Mouse (Mus musculus) embryonic fibroblast, embryonic 13.5 days (primary cell): ENCODE data around the gene Specc1. TPM values are rescaled to one million over a fixed set of nuclear protein-coding genes. Genes with fewer than 3 reads are reported as not detected.

Experiments used
- H3K27ac ChIP-seq: 2 replicates; pipeline ENCODE4 v1.5.1; 2012; ENCODE audit warnings: low read length, control low read depth, inconsistent platforms; ENCODE audit not compliant: insufficient read depth
- H3K4me1 ChIP-seq: 2 replicates; pipeline ENCODE4 v1.6.1; 2011; ENCODE audit warnings: low read length; ENCODE audit not compliant: control insufficient read depth, insufficient read depth
- H3K4me3 ChIP-seq: 2 replicates; pipeline ENCODE4 v1.5.1; 2011; ENCODE audit warnings: mild to moderate bottlenecking, control low read depth, low read length; ENCODE audit not compliant: insufficient read depth
- CTCF ChIP-seq: IDR thresholded peaks from 2 replicates; pipeline ENCODE4 v1.5.1; 2011; ENCODE audit warnings: mild to moderate bottlenecking, control low read depth, low read length, moderate library complexity, borderline replicate concordance; ENCODE audit not compliant: insufficient read depth
- POLR2A ChIP-seq: IDR thresholded peaks from 2 replicates; pipeline ENCODE4 v1.6.1; 2011; ENCODE audit warnings: low read depth, mild to moderate bottlenecking, control low read depth, low read length, moderate library complexity
- polyA plus RNA-seq: library from polyadenylated mRNA; stranded (reverse); fragments of >200 nt; gene quantifications from 2 replicates; pipeline ENCODE4 v1.2.4, GENCODE M21; 2011; ENCODE audit warnings: low read depth; ENCODE audit not compliant: missing spikeins, insufficient read length

Gene Specc1
- polyA plus RNA-seq, 1 experiment, result 47.3 TPM

- no peak overlapping the region for H3K27ac ChIP-seq
- H3K4me3 ChIP-seq, result no peak overlapping the region
- no peak for TF ChIP-seq CTCF
- TF ChIP-seq POLR2A, result no peak
- H3K4me1 ChIP-seq, result peaks cover 14% of the 10 kb centered on the region
These were observed 54.2 kb downstream of the Specc1 start for GRCm38 (mm10) chr11:62010625-62011231.

- TF ChIP-seq CTCF, result no peak
- no peak for TF ChIP-seq POLR2A
These were observed 55.5 kb downstream of the Specc1 start for GRCm38 (mm10) chr11:62012039-62012438.

GRCm38 (mm10) chr11:62013449-62013848 is 56.9 kb downstream of the Specc1 start:
- Histone ChIP-seq H3K4me1 (no peaks in the 10 kb centered on the region), H3K27ac (no peak overlapping the region), H3K4me3 (no peak overlapping the region)
- TF ChIP-seq POLR2A, result no peak

More at GRCm38 (mm10) chr11:62012039-62012438, 55.5 kb downstream of the Specc1 start:
- no peak overlapping the region for H3K4me3 ChIP-seq
- no peak overlapping the region for H3K27ac ChIP-seq
- H3K4me1 ChIP-seq, result peaks cover 5% of the 10 kb centered on the region; the same call in 1 of the 2 replicates

GRCm38 (mm10) chr11:62015071-62015654 is 58.6 kb downstream of the Specc1 start:
- Histone ChIP-seq H3K4me3 (no peak overlapping the region), H3K27ac (no peak overlapping the region), H3K4me1 (no peaks in the 10 kb centered on the region)
- no peak for TF ChIP-seq POLR2A

- Histone ChIP-seq H3K27ac (no peak overlapping the region), H3K4me3 (no peak overlapping the region), H3K4me1 (no peaks in the 10 kb centered on the region)
- TF ChIP-seq CTCF, result no peak
- TF ChIP-seq POLR2A, result no peak
These were observed 60.4 kb downstream of the Specc1 start for GRCm38 (mm10) chr11:62016985-62017384.

GRCm38 (mm10) chr11:62018315-62019205 is 62.0 kb downstream of the Specc1 start:
- no peak for TF ChIP-seq CTCF
- TF ChIP-seq POLR2A, result no peak
- peaks cover 2% of the 10 kb centered on the region; the same call in 1 of the 2 replicates for H3K4me1 ChIP-seq
- no peak overlapping the region for H3K4me3 ChIP-seq
- H3K27ac ChIP-seq, result no peak overlapping the region

- Histone ChIP-seq H3K4me1 (peaks cover 10% of the 10 kb centered on the region), H3K4me3 (no peak overlapping the region), H3K27ac (no peak overlapping the region)
- TF ChIP-seq POLR2A (no peak), CTCF (no peak)
These were observed 63.3 kb downstream of the Specc1 start for GRCm38 (mm10) chr11:62019857-62020256.

- TF ChIP-seq POLR2A (no peak), CTCF (no peak)
- Histone ChIP-seq H3K27ac (no peak overlapping the region), H3K4me3 (no peak overlapping the region), H3K4me1 (peaks cover 12% of the 10 kb centered on the region)
These were observed 64.3 kb downstream of the Specc1 start for GRCm38 (mm10) chr11:62020898-62021297.

- TF ChIP-seq CTCF (no peak), POLR2A (no peak)
- no peak overlapping the region for H3K4me3 ChIP-seq
These were observed 65.5 kb downstream of the Specc1 start for GRCm38 (mm10) chr11:62022105-62022504.

GRCm38 (mm10) chr11:62022718-62023493 is 66.3 kb downstream of the Specc1 start:
- H3K27ac ChIP-seq, result peak overlapping the region; percentile 51
- no peak overlapping the region for H3K4me3 ChIP-seq
- H3K4me1 ChIP-seq, result peaks cover 23% of the 10 kb centered on the region
- TF ChIP-seq POLR2A, result no peak
- no peak for TF ChIP-seq CTCF

More at GRCm38 (mm10) chr11:62022105-62022504, 65.5 kb downstream of the Specc1 start:
- H3K27ac ChIP-seq, result peak overlapping the region; percentile 51; the same call in 1 of the 2 replicates
- H3K4me1 ChIP-seq, result peaks cover 19% of the 10 kb centered on the region
